Mouse (Mus musculus) forebrain, embryonic 12.5 days (tissue): ENCODE results near the gene Glod4. TPM values are rescaled to one million over a fixed set of nuclear protein-coding genes. Genes with fewer than 3 reads are reported as not detected.

Source experiments
- ATAC-seq: fragments of 200-750 bp; cut with Nextera tagmentation; 2 replicates; pipeline ENCODE4 v1.8.0; 2017; ENCODE audit warnings: moderate TSS enrichment; ENCODE audit not compliant: low FRiP score
- H3K27ac ChIP-seq: fragments of 300-500 bp; sonication (generic); 2 replicates; pipeline ENCODE4 v1.5.1; 2016; ENCODE audit warnings: mild to moderate bottlenecking
- H3K27me3 ChIP-seq: fragments of 300-500 bp; sonication (generic); 2 replicates; pipeline ENCODE4 v1.6.1; 2016; ENCODE audit warnings: mild to moderate bottlenecking
- H3K36me3 ChIP-seq: fragments of 300-500 bp; sonication (generic); replicated peaks from 2 replicates; pipeline ENCODE4 v1.6.1; 2016; ENCODE audit warnings: mild to moderate bottlenecking
- H3K4me1 ChIP-seq: fragments of 300-500 bp; sonication (generic); 2 replicates; pipeline ENCODE4 v1.6.1; 2016
- H3K4me2 ChIP-seq: fragments of 300-500 bp; sonication (generic); 2 replicates; pipeline ENCODE4 v1.6.1; 2016; ENCODE audit warnings: mild to moderate bottlenecking, moderate library complexity
- H3K4me3 ChIP-seq: fragments of 300-500 bp; sonication (generic); replicated peaks from 2 replicates; pipeline ENCODE4 v1.5.1; 2016; ENCODE audit warnings: mild to moderate bottlenecking
- H3K9ac ChIP-seq: fragments of 300-500 bp; sonication (generic); 2 replicates; pipeline ENCODE4 v1.6.1; 2016; ENCODE audit warnings: mild to moderate bottlenecking
- H3K9me3 ChIP-seq: fragments of 300-500 bp; sonication (generic); 2 replicates; pipeline ENCODE4 v1.6.1; 2016
- WGBS: fragments of 180-500 bp; shearing (Covaris S2); methylation state at CpG from one replicate; pipeline ENCODE4 v1.1.7; 2016; 5-methylcytosine and 5-hydroxymethylcytosine counted together
- polyA plus RNA-seq: library from polyadenylated mRNA; unstranded; fragments of >200 nt; fragmentation: Nextera tagmentation; extraction: Ambion mirVana; gene quantifications from 2 replicates; pipeline ENCODE4 v1.2.1, GENCODE M21; 2016

Glod4 gene
- polyA plus RNA-seq, 1 experiment from 2014 or later = 125 TPM

DNA sequence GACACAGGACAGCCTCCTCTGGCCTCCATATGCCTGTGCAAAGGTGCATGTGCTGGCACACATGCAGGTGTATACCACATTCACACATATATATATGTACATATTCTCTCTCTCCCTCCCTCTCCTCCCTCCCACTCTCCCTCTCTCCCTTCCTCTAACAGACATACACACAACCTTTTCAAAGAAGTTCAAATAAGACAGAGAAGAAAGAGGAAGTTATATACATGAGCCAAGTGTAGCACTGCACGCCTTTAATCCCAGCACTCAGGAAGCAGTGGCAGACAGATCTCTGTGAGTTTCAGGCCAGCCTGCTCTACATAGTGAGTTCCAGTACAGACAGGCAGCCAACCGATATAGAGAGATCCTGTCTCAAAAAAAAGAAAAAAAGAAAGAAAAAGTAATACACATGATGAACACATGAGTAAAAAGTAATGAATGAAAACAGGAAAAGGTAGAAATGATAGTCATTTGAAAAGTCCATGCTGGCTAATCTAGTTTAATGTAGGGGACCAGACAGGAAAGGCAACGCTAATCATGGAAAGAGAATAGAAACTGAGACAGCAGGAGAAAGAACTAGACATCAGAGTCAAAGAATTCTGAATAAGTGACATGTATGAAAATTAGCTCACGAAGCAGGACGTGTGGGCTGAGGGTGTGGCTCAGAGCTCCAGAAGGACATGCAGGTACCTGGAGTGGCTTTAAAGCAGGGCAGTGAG, 90.1 kb downstream of the Glod4 start:
- Histone ChIP-seq H3K27ac (no peak overlapping the region), H3K4me1 (peaks cover 2% of the 10 kb centered on the region; the same call in 1 of the 2 replicates), H3K4me2 (no peak overlapping the region), H3K9me3 (no peaks in the 10 kb centered on the region), H3K4me3 (no peak overlapping the region), H3K27me3 (no peaks in the 10 kb centered on the region), H3K36me3 (peaks cover 11% of the 10 kb centered on the region), H3K9ac (no peak overlapping the region)
- no peak for ATAC-seq
- 93% methylated on average over 5 of the region's 5 CpGs for WGBS

DNA sequence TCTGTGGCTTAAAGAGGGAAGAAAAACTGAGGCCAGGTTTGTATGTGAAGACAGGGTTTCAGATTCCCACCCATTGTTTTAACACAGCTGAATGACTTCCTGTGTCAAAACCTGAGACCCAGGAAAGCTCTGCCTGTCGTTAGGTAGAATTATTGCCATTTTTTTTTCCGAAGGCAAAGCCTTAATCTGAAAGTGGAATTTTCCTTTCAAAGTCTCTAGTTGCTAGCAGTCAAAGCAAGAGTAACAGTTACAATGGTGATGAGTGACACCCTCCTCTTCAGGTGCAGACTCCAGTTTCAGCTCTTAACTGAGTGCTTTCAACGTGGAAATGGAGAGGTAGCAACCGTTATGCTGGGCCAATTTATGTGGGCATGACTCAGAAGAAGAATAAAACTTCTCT, 92.5 kb downstream of the Glod4 start:
- Histone ChIP-seq H3K27me3 (no peaks in the 10 kb centered on the region), H3K9ac (no peak overlapping the region), H3K4me2 (no peak overlapping the region), H3K4me3 (no peak overlapping the region), H3K9me3 (no peaks in the 10 kb centered on the region), H3K4me1 (peaks cover 11% of the 10 kb centered on the region), H3K27ac (no peak overlapping the region), H3K36me3 (peaks cover 8% of the 10 kb centered on the region)
- WGBS = 58% methylated on average over 4 of the region's 4 CpGs
- no peak for ATAC-seq

DNA sequence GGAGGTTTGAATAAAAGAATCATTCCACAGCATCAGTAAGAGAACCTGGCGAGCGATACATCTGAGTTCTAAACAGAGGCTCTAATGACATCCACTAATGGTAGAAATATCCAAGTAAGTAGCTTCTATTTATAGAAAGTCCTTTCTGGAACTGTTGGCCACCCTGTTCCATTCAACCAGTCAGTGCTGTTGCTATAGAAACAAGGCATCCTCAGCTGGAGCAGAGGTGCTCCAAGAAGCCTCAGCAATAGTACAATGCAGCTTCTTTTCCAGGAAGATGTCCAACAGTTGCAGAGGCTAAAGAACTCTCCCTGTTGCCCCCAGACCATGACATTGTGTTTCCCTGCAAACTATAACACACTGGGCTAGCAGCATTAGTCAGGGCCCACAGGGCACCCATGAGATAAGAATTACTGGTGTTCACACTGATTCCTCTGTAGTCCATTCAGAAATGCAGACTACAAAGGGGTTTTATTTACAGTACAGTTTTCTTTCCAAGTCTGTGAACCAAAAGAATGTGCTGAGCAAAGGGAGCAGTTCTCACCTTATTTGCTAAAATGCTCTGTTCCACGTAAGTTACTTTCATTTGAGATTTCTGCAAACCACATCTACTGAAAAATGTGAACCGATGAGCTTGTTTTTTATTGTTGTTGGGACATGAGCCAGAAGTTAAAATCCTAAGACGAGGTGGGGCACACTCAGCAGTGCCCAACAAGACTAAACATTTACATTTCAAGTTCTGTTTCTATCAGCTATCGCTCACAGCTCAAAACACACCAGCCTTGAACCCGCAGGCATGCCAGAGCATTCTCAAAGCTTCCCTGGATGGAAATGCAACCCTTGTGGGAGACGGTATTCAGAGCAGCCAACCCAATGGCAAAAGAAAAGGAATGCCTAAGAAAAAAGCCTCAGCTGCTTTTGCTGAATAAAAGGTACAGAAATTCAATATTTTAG, 95.2 kb downstream of the Glod4 start:
- no peak for ATAC-seq
- no peaks in the 10 kb centered on the region for H3K9me3 ChIP-seq
- H3K36me3 ChIP-seq = peaks cover 11% of the 10 kb centered on the region
- no peak overlapping the region for H3K4me2 ChIP-seq
- peaks cover 11% of the 10 kb centered on the region for H3K4me1 ChIP-seq
- H3K27me3 ChIP-seq = no peaks in the 10 kb centered on the region
- H3K4me3 ChIP-seq = no peak overlapping the region
- H3K9ac ChIP-seq = no peak overlapping the region
- H3K27ac ChIP-seq = peak overlapping the region; percentile 31; the same call in 1 of the 2 replicates
- WGBS = 70% methylated on average over 8 of the region's 8 CpGs

DNA sequence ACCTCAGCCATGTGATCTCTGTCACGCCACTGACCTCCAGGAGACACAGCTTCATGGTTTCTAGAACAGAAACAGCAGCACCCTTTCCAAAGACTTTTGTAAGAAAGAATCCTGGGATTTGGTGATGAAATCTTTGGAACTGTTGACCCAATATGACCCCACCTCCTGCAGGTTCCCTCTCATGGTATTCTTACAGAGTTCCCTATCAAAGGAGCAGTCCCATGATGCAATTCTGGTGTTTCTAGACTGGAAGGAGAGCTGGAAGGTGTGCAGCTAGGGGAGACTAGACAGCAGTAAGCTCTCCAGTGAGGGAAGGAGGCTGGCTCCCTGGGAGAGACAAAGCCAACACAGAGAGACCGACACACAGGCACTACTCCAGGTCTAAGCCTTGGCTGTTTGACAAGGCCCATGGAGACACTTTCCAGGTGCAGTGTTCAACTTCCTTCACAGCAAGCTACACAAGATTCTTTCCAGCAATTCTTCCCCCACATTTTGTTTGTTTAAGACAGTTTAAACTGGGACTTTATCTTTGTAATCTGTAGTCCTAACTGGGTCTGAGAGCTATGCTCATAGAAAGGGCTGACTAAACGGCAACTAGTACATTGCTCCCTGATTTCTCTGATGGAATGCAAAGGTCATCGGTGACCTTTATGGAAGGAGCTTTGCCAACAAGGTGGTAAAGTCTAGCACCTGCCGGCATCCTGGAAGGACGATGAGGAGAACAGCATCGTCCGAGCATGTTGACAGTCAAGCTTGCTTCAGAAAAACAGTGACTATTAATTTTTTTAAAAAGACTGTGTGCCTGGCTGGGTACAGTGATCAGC, 97.1 kb downstream of the Glod4 start:
- no peak for ATAC-seq
- Histone ChIP-seq H3K4me1 (peaks cover 11% of the 10 kb centered on the region), H3K4me2 (no peak overlapping the region), H3K4me3 (no peak overlapping the region), H3K9ac (no peak overlapping the region), H3K27me3 (no peaks in the 10 kb centered on the region), H3K36me3 (peaks cover 14% of the 10 kb centered on the region), H3K27ac (no peak overlapping the region), H3K9me3 (no peaks in the 10 kb centered on the region)
- 89% methylated on average over 8 of the region's 8 CpGs for WGBS

DNA sequence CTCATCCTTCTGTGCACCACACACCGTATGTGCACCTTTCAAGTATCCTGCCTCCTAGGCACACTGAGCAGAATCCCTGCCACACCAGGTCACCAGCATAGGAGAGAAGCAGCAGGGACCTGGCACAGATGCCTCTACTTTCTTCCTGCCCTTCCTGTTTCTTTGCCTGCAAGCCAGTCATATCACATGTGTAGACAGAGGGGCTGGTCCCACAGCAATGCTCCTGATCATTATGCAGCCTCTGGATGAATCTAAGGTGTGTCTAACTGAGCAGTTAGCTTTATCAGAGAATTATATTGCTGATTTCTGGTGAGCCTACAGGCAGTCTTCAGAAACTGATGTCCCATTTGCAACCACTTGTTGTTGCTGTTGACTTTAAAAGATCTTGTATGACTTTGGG, 98.4 kb downstream of the Glod4 start:
- WGBS = 100% methylated on average over 1 of the region's 1 CpGs
- Histone ChIP-seq H3K27me3 (no peaks in the 10 kb centered on the region), H3K4me1 (peaks cover 11% of the 10 kb centered on the region), H3K27ac (no peak overlapping the region), H3K9me3 (no peaks in the 10 kb centered on the region), H3K9ac (no peak overlapping the region), H3K4me2 (no peak overlapping the region), H3K36me3 (peaks cover 14% of the 10 kb centered on the region), H3K4me3 (no peak overlapping the region)
- no peak for ATAC-seq

- H3K9ac ChIP-seq = no peak overlapping the region
- H3K27me3 ChIP-seq = no peaks in the 10 kb centered on the region
- H3K4me3 ChIP-seq = no peak overlapping the region
- H3K27ac ChIP-seq = no peak overlapping the region
- no peaks in the 10 kb centered on the region for H3K9me3 ChIP-seq
- peaks cover 11% of the 10 kb centered on the region for H3K4me1 ChIP-seq
- no peak overlapping the region for H3K4me2 ChIP-seq
- no peak for ATAC-seq
- 95% methylated on average over 8 of the region's 8 CpGs for WGBS
- H3K36me3 ChIP-seq = peaks cover 14% of the 10 kb centered on the region
Observed at GRCm38 (mm10) chr11:76144386-76144785, 99.1 kb downstream of the Glod4 start.

- Histone ChIP-seq H3K36me3 (peaks cover 40% of the 10 kb centered on the region), H3K27ac (no peak overlapping the region), H3K4me2 (no peak overlapping the region), H3K4me1 (no peaks in the 10 kb centered on the region), H3K9ac (no peak overlapping the region), H3K4me3 (no peak overlapping the region), H3K9me3 (no peaks in the 10 kb centered on the region), H3K27me3 (no peaks in the 10 kb centered on the region)
- no peak for ATAC-seq
- WGBS = 82% methylated on average over 3 of the region's 3 CpGs
Observed at GRCm38 (mm10) chr11:76137996-76138395, 105.5 kb downstream of the Glod4 start.

GRCm38 (mm10) chr11:76135641-76136437, 107.7 kb downstream of the Glod4 start:
- Histone ChIP-seq H3K27me3 (no peaks in the 10 kb centered on the region), H3K4me2 (no peak overlapping the region), H3K9me3 (no peaks in the 10 kb centered on the region), H3K36me3 (peaks cover 48% of the 10 kb centered on the region), H3K27ac (no peak overlapping the region), H3K9ac (no peak overlapping the region), H3K4me3 (no peak overlapping the region), H3K4me1 (no peaks in the 10 kb centered on the region)
- no peak for ATAC-seq
- 84% methylated on average over 7 of the region's 7 CpGs for WGBS

DNA sequence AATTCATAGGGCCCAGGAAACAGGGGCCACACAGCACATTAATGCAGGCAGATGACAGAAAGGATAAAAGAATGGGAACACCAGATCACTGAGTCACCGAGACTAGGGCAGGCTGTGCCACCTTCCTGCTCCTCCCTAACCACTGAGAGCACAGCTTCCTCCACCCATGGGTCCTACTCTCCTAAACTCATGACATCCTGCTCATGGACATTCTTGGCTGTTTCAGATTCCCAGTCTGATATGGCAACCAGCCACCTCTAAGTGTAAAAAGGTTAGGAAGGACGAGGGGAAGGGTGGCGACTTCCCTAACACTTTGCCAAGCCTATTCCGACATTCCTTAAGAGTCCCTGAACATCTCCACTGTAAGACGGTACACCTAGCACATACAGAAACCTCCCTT, 112.7 kb downstream of the Glod4 start:
- H3K4me3 ChIP-seq = no peak overlapping the region
- H3K4me1 ChIP-seq = no peaks in the 10 kb centered on the region
- WGBS = 88% methylated on average over 5 of the region's 5 CpGs
- H3K4me2 ChIP-seq = no peak overlapping the region
- H3K36me3 ChIP-seq = peaks cover 39% of the 10 kb centered on the region
- no peaks in the 10 kb centered on the region for H3K9me3 ChIP-seq
- no peaks in the 10 kb centered on the region for H3K27me3 ChIP-seq
- no peak overlapping the region for H3K9ac ChIP-seq
- ATAC-seq = no peak
- no peak overlapping the region for H3K27ac ChIP-seq

- Histone ChIP-seq H3K27ac (no peak overlapping the region), H3K9me3 (no peaks in the 10 kb centered on the region), H3K9ac (no peak overlapping the region), H3K4me3 (no peak overlapping the region), H3K36me3 (peaks cover 7% of the 10 kb centered on the region; the same call in 1 of the 2 replicates), H3K27me3 (no peaks in the 10 kb centered on the region), H3K4me2 (no peak overlapping the region), H3K4me1 (no peaks in the 10 kb centered on the region)
- WGBS = 87% methylated on average over 8 of the region's 8 CpGs
- no peak for ATAC-seq
Observed at GRCm38 (mm10) chr11:76125386-76125785, 118.1 kb downstream of the Glod4 start.

DNA sequence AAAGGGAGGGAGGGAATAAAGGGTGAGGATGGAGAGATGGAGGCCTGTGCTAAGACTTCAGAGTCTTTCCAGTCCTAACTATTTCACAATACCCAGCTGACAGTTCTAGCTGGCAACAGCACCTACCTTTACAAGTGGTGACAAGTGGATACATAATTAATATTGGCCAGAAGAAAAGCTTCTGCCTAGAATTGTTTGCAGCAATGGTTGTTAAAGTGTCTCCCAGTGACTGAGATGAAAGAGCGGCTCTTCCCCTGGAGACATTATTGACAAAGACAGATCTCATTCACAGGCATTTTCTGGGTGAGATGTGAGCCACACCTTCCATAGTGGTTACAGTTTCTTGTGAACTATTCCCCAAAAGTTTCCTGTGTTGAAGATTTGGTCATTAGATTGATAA, 120.0 kb downstream of the Glod4 start:
- Histone ChIP-seq H3K9me3 (no peaks in the 10 kb centered on the region), H3K4me2 (no peak overlapping the region), H3K27me3 (no peaks in the 10 kb centered on the region), H3K36me3 (peaks cover 10% of the 10 kb centered on the region; the same call in 1 of the 2 replicates), H3K27ac (no peak overlapping the region), H3K9ac (no peak overlapping the region), H3K4me3 (no peak overlapping the region), H3K4me1 (no peaks in the 10 kb centered on the region)
- 97% methylated on average over 1 of the region's 1 CpGs for WGBS
- no peak for ATAC-seq
